Mouse (Mus musculus) cerebellum, adult (tissue): Measurements from ENCODE around the gene Agbl4.
A peak's percentile ranks its signal among the peaks of the same experiment; 100 is the strongest.

ENCODE experiments used
- ATAC-seq: cut with Nextera tagmentation; 2 replicates; pipeline ENCODE4 v1.9.2; 2017; ENCODE audit warnings: mild to moderate bottlenecking, moderate library complexity, mixed read lengths; ENCODE audit not compliant: insufficient number of reproducible peaks, low FRiP score, low TSS enrichment

The Agbl4 gene

GRCm38 (mm10) chr4:111624914-111625313, 1227.5 kb downstream of the Agbl4 start:
- no peak for ATAC-seq

DNA sequence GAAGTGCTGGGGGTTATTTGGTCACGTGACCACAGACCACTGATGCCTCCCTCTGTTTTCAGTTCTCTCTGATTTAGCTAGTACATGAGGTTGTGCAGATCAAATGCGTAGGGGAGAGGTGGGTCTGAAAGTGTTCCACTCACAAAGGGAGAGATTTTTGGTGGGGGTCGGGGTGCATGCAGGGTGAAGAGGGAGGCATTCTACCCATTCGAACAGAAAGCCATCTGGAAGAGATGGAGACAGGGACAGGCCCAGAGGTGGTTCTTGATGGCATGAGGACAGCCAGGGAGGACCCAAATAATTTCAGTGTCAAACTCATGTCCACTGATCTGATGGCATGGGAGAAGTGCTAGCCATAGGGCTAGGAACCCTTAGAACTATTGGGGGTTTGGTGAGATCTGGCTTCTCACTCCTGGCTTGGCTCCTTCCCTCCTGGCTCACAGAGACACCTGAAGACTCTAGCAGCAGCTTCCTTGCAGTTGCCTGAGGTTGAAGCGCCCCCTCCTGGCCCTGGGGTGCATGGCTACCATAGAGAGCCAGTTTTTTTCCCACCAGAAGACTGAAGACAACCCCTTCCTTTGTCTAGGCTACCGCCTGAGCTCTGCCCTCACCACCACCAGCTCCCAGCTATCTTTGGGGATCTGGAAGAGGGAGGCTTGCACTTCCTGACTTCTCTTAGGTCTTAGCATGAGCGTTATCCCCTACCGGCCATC, 1228.8 kb downstream of the Agbl4 start:
- ATAC-seq, result peak; percentile 54; the same call in 1 of the 2 replicates

DNA sequence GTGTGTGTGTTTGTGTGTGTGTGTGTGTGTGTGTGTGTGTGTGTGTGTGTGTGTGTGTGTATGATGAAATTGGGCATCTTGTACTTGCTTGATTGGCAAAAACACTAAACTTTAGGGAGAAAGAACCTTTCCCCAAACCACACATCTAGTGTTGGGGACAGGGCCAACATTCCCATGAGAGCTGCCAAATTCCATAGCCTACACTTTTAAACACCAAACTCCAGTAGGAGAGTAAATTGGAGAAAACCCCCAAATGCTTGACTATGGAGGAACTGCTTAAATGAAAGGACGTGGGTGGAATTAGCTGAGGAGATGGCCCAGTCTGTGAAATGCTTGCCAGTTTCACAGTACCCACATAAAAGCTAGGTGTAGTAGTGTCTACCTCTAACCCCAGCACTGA, 1235.2 kb downstream of the Agbl4 start:
- ATAC-seq, result no peak

DNA sequence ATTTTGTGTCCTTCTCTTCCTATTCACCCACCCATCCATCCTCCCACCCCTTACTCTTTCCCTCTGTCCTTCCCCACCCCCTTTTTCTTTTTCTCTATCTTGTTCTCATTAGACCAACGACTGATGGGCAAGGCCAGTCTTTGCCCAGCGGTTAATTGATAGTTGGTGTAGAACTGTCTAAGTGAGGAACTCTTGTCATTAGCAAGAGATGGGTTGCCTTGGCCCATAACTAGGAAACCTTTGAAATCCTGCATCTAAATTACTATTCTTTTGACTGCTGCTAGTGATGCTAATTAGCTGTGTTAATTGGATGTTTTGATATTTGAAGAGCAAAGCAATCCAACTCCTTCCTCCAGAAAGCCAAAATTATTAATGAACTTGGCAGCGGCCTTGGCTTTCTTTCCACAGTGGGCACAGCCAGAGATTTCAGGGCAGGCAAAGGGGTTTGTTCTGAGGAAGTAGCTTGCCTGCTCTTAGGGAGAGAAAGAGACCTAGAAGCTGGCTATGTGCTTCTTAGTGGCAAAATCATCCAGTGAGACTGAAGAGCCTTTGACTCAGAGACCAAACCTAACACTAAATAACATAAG, 1238.2 kb downstream of the Agbl4 start:
- no peak for ATAC-seq

- ATAC-seq, result no peak
Observed at GRCm38 (mm10) chr4:111638948-111639708, 1241.7 kb downstream of the Agbl4 start.

GRCm38 (mm10) chr4:111645117-111645830, 1247.8 kb downstream of the Agbl4 start:
- 0 out of 2 replicates have a peak, but pooled peaks have one; percentile 3 for ATAC-seq

GRCm38 (mm10) chr4:111645831-111646166, 1248.3 kb downstream of the Agbl4 start:
- ATAC-seq, result no peak

DNA sequence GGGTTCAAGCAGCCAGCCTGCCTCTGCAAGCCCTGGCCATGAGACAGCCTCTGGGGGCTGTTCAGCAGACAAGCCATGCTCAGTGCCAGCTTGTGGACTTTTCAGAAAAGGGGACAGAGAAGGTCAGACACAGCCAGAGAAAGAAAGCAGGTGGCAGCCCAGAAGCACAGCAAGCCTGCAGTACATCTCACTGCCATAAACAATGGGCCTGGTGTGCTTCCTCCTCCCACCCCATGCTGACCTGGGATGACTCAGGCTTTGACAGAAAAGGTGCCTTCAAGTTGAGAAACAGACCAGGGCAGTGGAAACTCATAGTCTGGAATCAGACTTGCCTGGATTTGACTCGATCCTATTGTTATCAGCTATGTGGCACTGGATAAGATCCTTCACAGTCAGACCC, 1256.0 kb downstream of the Agbl4 start:
- ATAC-seq, result no peak

DNA sequence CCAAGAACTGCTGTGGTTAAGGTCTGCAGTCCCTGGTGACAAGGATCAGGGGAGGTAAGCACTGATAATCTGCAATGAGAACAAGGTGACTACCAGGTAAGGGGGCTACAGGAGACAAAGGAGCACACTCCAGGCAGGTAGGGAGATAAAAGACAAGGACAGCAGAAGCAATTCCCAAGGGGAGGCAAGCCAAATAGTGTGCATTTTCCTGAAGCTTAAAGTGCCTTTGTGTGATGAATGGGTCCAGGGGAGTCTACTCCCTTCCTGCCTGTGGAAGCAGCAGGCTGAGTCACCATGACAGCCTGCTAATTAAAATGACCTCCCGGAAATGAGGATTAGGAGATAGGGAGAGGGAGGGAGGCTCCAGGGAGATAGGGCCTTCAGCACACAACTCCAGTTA, 1266.3 kb downstream of the Agbl4 start:
- peak; percentile 15; the same call in 1 of the 2 replicates for ATAC-seq

DNA sequence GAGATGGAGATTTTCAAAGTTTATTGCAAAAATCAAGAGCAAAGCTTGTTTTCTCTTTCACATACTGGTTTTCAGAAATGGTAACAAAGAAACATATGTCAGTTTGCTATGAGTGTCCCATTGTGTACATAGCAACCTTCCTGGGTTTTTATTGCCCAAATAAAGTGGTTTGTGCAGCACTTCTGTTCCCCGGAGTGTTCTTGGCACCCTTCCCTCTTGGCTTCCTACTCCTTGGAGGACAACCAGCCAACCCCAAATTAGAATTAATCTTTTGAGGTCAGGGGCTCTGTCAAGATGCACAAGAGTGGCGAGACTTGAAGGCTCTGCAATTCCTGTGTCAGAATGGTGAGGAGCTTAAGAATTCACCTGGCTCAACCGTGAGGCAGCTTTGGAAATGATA, 1266.7 kb downstream of the Agbl4 start:
- ATAC-seq, result no peak

GRCm38 (mm10) chr4:111666713-111667112, 1269.3 kb downstream of the Agbl4 start:
- no peak for ATAC-seq

- no peak for ATAC-seq
Observed at GRCm38 (mm10) chr4:111669369-111669768, 1271.9 kb downstream of the Agbl4 start.

- ATAC-seq, result no peak
Observed at GRCm38 (mm10) chr4:111670566-111671421, 1273.3 kb downstream of the Agbl4 start.

- no peak for ATAC-seq
Observed at GRCm38 (mm10) chr4:111671440-111671839, 1274.0 kb downstream of the Agbl4 start.

DNA sequence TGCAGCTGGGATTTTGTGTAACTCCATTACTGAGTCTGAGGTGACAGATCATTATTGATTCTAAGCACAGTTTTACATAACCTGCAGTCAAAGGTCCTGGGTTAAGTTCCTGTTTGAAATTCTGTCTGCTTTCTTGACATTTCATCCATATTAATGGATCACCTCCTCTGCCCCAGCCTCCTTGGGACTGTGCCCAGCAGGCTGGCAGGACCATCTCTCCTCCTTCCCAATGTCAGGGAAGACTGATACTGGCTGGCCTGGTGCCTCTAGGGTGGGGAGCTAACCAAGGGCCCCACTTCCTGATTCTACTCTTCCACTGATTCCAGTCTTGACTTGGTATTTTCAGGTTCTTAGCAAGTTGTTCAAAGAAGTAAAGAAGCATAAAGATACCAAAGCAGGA, 1276.4 kb downstream of the Agbl4 start:
- ATAC-seq, result no peak

DNA sequence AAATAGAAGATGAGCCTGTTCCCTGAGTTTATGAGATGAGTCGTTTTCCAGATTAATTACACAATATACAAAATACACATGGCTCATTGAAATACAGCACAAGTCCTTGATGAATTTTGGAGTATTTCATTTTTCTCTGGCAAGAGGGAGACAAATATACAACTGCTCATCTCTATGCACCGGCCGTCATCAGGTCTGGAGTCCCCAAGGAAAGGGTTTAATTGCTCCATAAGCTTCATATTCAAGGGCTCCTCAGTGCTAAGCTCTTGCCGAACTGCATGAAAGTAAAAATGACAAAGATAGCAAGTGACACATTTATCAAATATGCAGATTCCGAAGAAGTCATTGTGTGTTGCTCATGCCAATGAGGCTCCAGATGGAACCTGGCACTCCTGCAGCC, 1284.5 kb downstream of the Agbl4 start:
- no peak for ATAC-seq

GRCm38 (mm10) chr4:111682793-111683192, 1285.3 kb downstream of the Agbl4 start:
- no peak for ATAC-seq

- no peak for ATAC-seq
Observed at GRCm38 (mm10) chr4:111683843-111684242, 1286.4 kb downstream of the Agbl4 start.

DNA sequence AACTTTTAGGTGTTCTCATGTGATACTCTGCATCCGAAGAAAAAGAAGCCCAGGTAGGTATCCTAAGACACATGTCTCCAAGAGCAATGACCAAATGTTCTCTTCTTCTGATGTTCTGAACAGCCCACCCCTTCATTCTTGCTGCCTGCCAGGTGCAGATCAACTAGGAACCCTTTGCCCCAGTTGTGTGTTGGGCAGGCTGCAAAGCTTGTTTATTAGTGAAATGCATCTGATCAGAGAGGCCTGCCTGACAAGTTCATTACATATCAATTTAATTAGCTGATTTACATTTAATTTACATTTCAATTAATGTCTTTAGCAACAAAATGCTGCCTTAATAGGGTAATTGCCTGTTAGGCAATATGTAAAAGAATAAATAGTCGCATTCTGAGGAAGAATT, 1288.5 kb downstream of the Agbl4 start:
- ATAC-seq, result no peak

GRCm38 (mm10) chr4:111686951-111687350, 1289.5 kb downstream of the Agbl4 start:
- 0 out of 2 replicates have a peak, but pooled peaks have one; percentile 67 for ATAC-seq
